Comparison of ENCODE assay signal across 8 mouse cellular contexts in the genomic region with DNA sequence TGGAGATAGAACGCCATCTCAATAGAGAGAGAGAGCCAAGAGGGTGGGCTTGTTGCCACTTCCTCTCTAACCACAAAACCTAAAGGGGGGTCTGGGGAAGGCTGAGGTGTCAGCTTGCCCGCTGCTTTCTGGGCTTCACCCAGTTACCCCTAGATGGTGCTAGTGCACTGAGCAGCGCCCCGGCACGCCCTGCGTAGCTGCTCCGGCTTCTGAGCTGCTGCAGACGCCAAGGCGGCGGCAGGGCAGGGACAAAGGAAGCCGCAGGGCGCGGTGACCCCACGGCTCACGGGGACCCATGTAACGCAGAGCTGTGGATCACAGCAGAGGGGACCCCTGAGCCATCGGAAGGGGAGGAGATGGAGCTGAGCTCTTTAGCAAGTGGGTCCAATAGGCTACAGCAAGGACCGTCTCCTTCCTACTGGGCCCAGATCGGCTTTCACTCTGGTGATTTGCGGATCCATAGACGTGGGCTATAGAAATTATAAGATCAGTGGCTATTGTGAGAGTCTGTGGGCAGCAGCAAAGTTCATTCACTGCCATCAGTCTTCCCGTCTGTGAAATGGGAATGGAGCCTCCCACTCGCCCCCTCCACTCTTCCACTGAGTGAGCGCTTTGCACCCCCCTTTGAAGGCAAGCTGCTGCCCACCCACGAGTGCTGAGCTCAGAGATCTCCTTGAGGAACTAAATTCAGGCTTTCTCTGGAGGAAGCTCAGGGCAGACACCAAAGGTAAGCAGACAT.
A peak's percentile ranks its signal among the peaks of the same experiment; 100 is the strongest.
DNase-seq lines count a peak whose midpoint lies in the region; ATAC-seq and TF ChIP-seq lines count a peak whose summit lies in the region.

No protein-coding gene starts in this region.

- H3K36me3 ChIP-seq in C2C12 (ENCODE audit: control insufficient read depth, insufficient read depth) (no peaks in the 10 kb centered on the region), myocyte (ENCODE audit: control insufficient read depth, insufficient read depth) (no peaks in the 10 kb centered on the region)
- H3K36me3 ChIP-seq in erythroblast, embryonic 14.5 days (ENCODE audit: control insufficient read depth): no peaks in the 10 kb centered on the region
- no peaks in the 10 kb centered on the region for H3K36me3 ChIP-seq in heart, embryonic 13.5 days
- no peaks in the 10 kb centered on the region for H3K36me3 ChIP-seq in kidney, postnatal 0 days (ENCODE audit: insufficient read depth, low read length)
- H3K36me3 ChIP-seq in liver, adult 2 months (ENCODE audit: control insufficient read depth, insufficient read depth, low read length): no peaks in the 10 kb centered on the region

- no peak overlapping the region for H3K4me3 ChIP-seq in C2C12 (ENCODE audit: insufficient read depth, poor library complexity, severe bottlenecking)
- H3K4me3 ChIP-seq in erythroblast, embryonic 14.5 days (replicated peaks): peak overlapping the region; percentile 64
- peak overlapping the region; percentile 56 for H3K4me3 ChIP-seq in heart, embryonic 13.5 days
- peak overlapping the region; percentile 29 for H3K4me3 ChIP-seq in kidney, postnatal 0 days (replicated peaks; ENCODE audit: low read depth, low read length)
- H3K4me3 ChIP-seq in liver, adult 2 months (ENCODE audit: insufficient read depth, low read depth, low read length): peak overlapping the region; percentile 32; the same call in 1 of the 2 replicates
- H3K4me3 ChIP-seq in myocyte: no peak overlapping the region

- WGBS in heart, embryonic 13.5 days: 14% methylated on average over 25 of the region's 25 CpGs
- WGBS in kidney, postnatal 0 days: 11% methylated on average over 25 of the region's 25 CpGs
- 15% methylated on average over 25 of the region's 25 CpGs for WGBS in liver, adult 2 months

- TF ChIP-seq POLR2A in liver, adult 2 months (IDR thresholded peaks at IDR 0.05; ENCODE audit: extremely low read depth, insufficient read depth, low read length): no peak
- no peak for TF ChIP-seq POLR2A in myocyte (IDR thresholded peaks at IDR 0.05; ENCODE audit: insufficient read length, low read depth)

- peak; percentile 58; the same call in 1 of the 2 replicates for ATAC-seq in heart, embryonic 13.5 days (ENCODE audit: extremely low read depth, insufficient number of reproducible peaks, low FRiP score, low TSS enrichment)
- ATAC-seq in kidney, postnatal 0 days (replicated peaks; ENCODE audit: low FRiP score, low read depth): peak; percentile 91

- H3K79me3 ChIP-seq in C2C12 (ENCODE audit: low read depth): no peaks in the 10 kb centered on the region

- no peaks in the 10 kb centered on the region for H3K9me3 ChIP-seq in erythroblast, embryonic 14.5 days (ENCODE audit: control insufficient read depth, low read length)
- no peaks in the 10 kb centered on the region for H3K9me3 ChIP-seq in heart, embryonic 13.5 days
- H3K9me3 ChIP-seq in kidney, postnatal 0 days (replicated peaks; ENCODE audit: low read length): no peaks in the 10 kb centered on the region

- H3K79me2 ChIP-seq in C2C12 (ENCODE audit: control insufficient read depth, insufficient read depth): no peaks in the 10 kb centered on the region
- H3K79me2 ChIP-seq in liver, adult 2 months (ENCODE audit: control insufficient read depth, insufficient read depth, low read length): no peaks in the 10 kb centered on the region
- no peaks in the 10 kb centered on the region for H3K79me2 ChIP-seq in myocyte (ENCODE audit: control insufficient read depth, insufficient read depth)

- no peak overlapping the region for H3K27ac ChIP-seq in heart, embryonic 13.5 days (replicated peaks)
- no peak overlapping the region for H3K27ac ChIP-seq in kidney, postnatal 0 days
- H3K27ac ChIP-seq in liver, adult 2 months (replicated peaks; ENCODE audit: insufficient read depth, low read depth, low read length): no peak overlapping the region

- H3K27me3 ChIP-seq in C2C12 (ENCODE audit: control insufficient read depth, insufficient read depth, insufficient read length) (no peaks in the 10 kb centered on the region), myocyte (ENCODE audit: control insufficient read depth, insufficient read depth, insufficient read length) (no peaks in the 10 kb centered on the region)
- peaks cover 3% of the 10 kb centered on the region; the same call in 1 of the 2 replicates for H3K27me3 ChIP-seq in erythroblast, embryonic 14.5 days (ENCODE audit: control insufficient read depth)
- H3K27me3 ChIP-seq in heart, embryonic 13.5 days (replicated peaks): no peaks in the 10 kb centered on the region
- H3K27me3 ChIP-seq in kidney, postnatal 0 days (ENCODE audit: insufficient read depth, low read length): no peaks in the 10 kb centered on the region
- no peaks in the 10 kb centered on the region for H3K27me3 ChIP-seq in liver, adult 2 months (ENCODE audit: control insufficient read depth, insufficient read depth, low read length)

- peak overlapping the region; percentile 81 for H3K4me2 ChIP-seq in heart, embryonic 13.5 days
- peak overlapping the region; percentile 59 for H3K4me2 ChIP-seq in kidney, postnatal 0 days (ENCODE audit: low read length)
- peak overlapping the region; percentile 45 for H3K4me2 ChIP-seq in myocyte (ENCODE audit: low read depth)

- peaks cover 47% of the 10 kb centered on the region for H3K4me1 ChIP-seq in erythroblast, embryonic 14.5 days (ENCODE audit: control insufficient read depth)
- peaks cover 29% of the 10 kb centered on the region for H3K4me1 ChIP-seq in heart, embryonic 13.5 days
- no peaks in the 10 kb centered on the region for H3K4me1 ChIP-seq in kidney, postnatal 0 days (replicated peaks; ENCODE audit: insufficient read depth, low read length)
- no peaks in the 10 kb centered on the region for H3K4me1 ChIP-seq in liver, adult 2 months (ENCODE audit: control insufficient read depth, insufficient read depth, low read length)

- H3K9ac ChIP-seq in heart, embryonic 13.5 days: peak overlapping the region; percentile 89
- H3K9ac ChIP-seq in kidney, postnatal 0 days (ENCODE audit: low read depth, low read length): peak overlapping the region; percentile 63
- peak overlapping the region; percentile 52 for H3K9ac ChIP-seq in liver, adult 2 months (ENCODE audit: low read depth, low read length)

- H3ac ChIP-seq in C2C12 (ENCODE audit: control insufficient read depth, insufficient read length, low read depth): peak overlapping the region; percentile 35
- no peak overlapping the region for H3ac ChIP-seq in myocyte (ENCODE audit: control insufficient read depth, insufficient read length)

- DNase-seq in brain, embryonic 18.5 days (ENCODE audit: low read depth, low spot score): peak; percentile 69
- peak; percentile 90 for DNase-seq in kidney, postnatal 0 days (ENCODE audit: low spot score)
- peak; percentile 16 for DNase-seq in liver, adult 2 months (ENCODE audit: extremely low read depth, low read depth, low spot score)
- DNase-seq in spleen, postnatal 4 days (ENCODE audit: low spot score in 2 of 2): peak; percentile 72 to 88

- peak; percentile 59 for TF ChIP-seq CTCF in C2C12 (IDR thresholded peaks at IDR 0.05; ENCODE audit: control insufficient read depth, insufficient read depth, insufficient read length)
- peak; percentile 95 for TF ChIP-seq CTCF in kidney, postnatal 0 days (IDR thresholded peaks at IDR 0.05; ENCODE audit: low read depth)
- peak; percentile 96 for TF ChIP-seq CTCF in liver, adult 2 months (IDR thresholded peaks at IDR 0.05; ENCODE audit: low read depth, low read length)

TF ChIP-seq in C2C12, 6 proteins besides CTCF, POLR2A, EP300 and RAD21:
- no peak for TF ChIP-seq MYOD1 (IDR thresholded peaks at IDR 0.05; ENCODE audit: control insufficient read depth, insufficient read length, low read depth)

TF ChIP-seq in myocyte, 11 proteins besides CTCF, POLR2A, EP300 and RAD21:
- no peak for TF ChIP-seq TCF3 (IDR thresholded peaks at IDR 0.05; ENCODE audit: insufficient read length, low read depth)
- no peak for TF ChIP-seq MYOD1 (IDR thresholded peaks at IDR 0.05; ENCODE audit: control insufficient read depth in 1 of 3, insufficient read length in 2 of 3, low read depth in 2 of 3)
- TF ChIP-seq POLR2AphosphoS2 (IDR thresholded peaks at IDR 0.05; ENCODE audit: insufficient read length, low read depth): no peak
- TF ChIP-seq MYOG (IDR thresholded peaks at IDR 0.05; ENCODE audit: control insufficient read depth in 1 of 3, insufficient read depth in 1 of 3, insufficient read length in 2 of 3, low read depth in 2 of 3): no peak
- no peak for TF ChIP-seq MAX (IDR thresholded peaks at IDR 0.05; ENCODE audit: low read depth)
- TF ChIP-seq USF1 (IDR thresholded peaks at IDR 0.05; ENCODE audit: low read depth): no peak
- TF ChIP-seq REST (IDR thresholded peaks at IDR 0.05; ENCODE audit: insufficient read depth, insufficient read length): no peak
- no peak for TF ChIP-seq SRF (IDR thresholded peaks at IDR 0.05; ENCODE audit: control insufficient read depth, insufficient read length, low read depth)
- TF ChIP-seq E2F4 (IDR thresholded peaks at IDR 0.05; ENCODE audit: insufficient read depth): no peak
- TF ChIP-seq CEBPB (IDR thresholded peaks at IDR 0.05; ENCODE audit: insufficient read depth, poor library complexity, severe bottlenecking): no peak
- no peak for TF ChIP-seq TCF12 (IDR thresholded peaks at IDR 0.05; ENCODE audit: insufficient read depth, poor library complexity, severe bottlenecking)
TF ChIP-seq in myocyte: peak in this region for 0.

Comparison
In these comparisons a context has a peak if more than half of its experiments do, and no peak if none do; other contexts are left out.
1. H3K4me3 ChIP-seq: peak in erythroblast, embryonic 14.5 days (single experiment), heart, embryonic 13.5 days (single experiment), kidney, postnatal 0 days (single experiment) and liver, adult 2 months (single experiment); none in C2C12 (single experiment) and myocyte (single experiment).
2. DNase-seq: peak in every context shown above with its lines; median percentile 90 in kidney, postnatal 0 days; 80 in spleen, postnatal 4 days; 69 in brain, embryonic 18.5 days; 16 in liver, adult 2 months.
3. Peak in every context shown above with its lines, with median percentiles within 50 percentile points of each other: CTCF ChIP-seq, H3K4me2 ChIP-seq and H3K9ac ChIP-seq.